Mouse (Mus musculus) CH12.LX (cell line): ENCODE measurements at regions not wholly inside any gene's neighbourhood (a gene's known extent, or its start where the extent isn't known, plus 50 kb on each side); places are given as distances from the start of the nearest gene placed in this dataset.
A peak's percentile ranks its signal among the peaks of the same experiment; 100 is the strongest.

Experiments
- DNase-seq: peaks from one replicate; pipeline ENCODE4 v3.0.0-alpha.2; 2013; ENCODE audit errors: extremely low read depth
- H3K27ac ChIP-seq: 2 replicates; pipeline ENCODE4 v1.5.1; 2012; ENCODE audit warnings: low read depth, mild to moderate bottlenecking, control low read depth, moderate library complexity; ENCODE audit not compliant: insufficient read depth
- H3K27me3 ChIP-seq: replicated peaks from 2 replicates; pipeline ENCODE3; 2012; ENCODE audit warnings: inconsistent platforms
- H3K36me3 ChIP-seq, 2 experiments: replicated peaks in 1 of 2; 2 replicates each; pipeline versions ENCODE3 to v1.6.1; 2012; ENCODE audit warnings: inconsistent platforms in 1 of 2, low read length in 1 of 2, mild to moderate bottlenecking in 1 of 2, mixed read lengths in 1 of 2, moderate library complexity in 1 of 2; ENCODE audit not compliant: control insufficient read depth in 1 of 2, insufficient read depth in 1 of 2
- H3K4me1 ChIP-seq, 2 experiments: 2 replicates each; pipeline ENCODE4 v1.6.1; 2012; ENCODE audit warnings: inconsistent platforms in 1 of 2, moderate library complexity in 1 of 2; ENCODE audit not compliant: insufficient read depth in 2 of 2, control insufficient read depth in 1 of 2
- H3K4me2 ChIP-seq: 2 replicates; pipeline ENCODE4 v1.6.1; 2012; ENCODE audit warnings: low read depth, mild to moderate bottlenecking, control low read depth; ENCODE audit not compliant: poor library complexity, insufficient read depth, severe bottlenecking
- H3K4me3 ChIP-seq, 3 experiments: fragments of 150-350 bp in 1 of 3; sonication (generic) in 1 of 3; replicated peaks in 1 of 3; 2 replicates each; pipeline versions ENCODE3 to v1.5.1; 2011 to 2012; ENCODE audit warnings: low read depth in 2 of 3, low read length in 2 of 3, mild to moderate bottlenecking in 2 of 3, moderate library complexity in 2 of 3, control low read depth in 1 of 3, improper control_type of control experiment in 1 of 3, inconsistent platforms in 1 of 3, mixed read lengths in 1 of 3; ENCODE audit not compliant: poor library complexity in 1 of 3
- H3K79me2 ChIP-seq: replicated peaks from 2 replicates; pipeline ENCODE4 v1.6.1; 2012; ENCODE audit warnings: mild to moderate bottlenecking, moderate library complexity; ENCODE audit not compliant: control insufficient read depth, poor library complexity, insufficient read depth, severe bottlenecking; ENCODE audit errors: extremely low read depth
- H3K9ac ChIP-seq: 2 replicates; pipeline ENCODE4 v1.6.1; 2012; ENCODE audit warnings: low read depth, mild to moderate bottlenecking, control low read depth, moderate library complexity; ENCODE audit not compliant: insufficient read depth
- H3K9me3 ChIP-seq: replicated peaks from 2 replicates; pipeline ENCODE3; 2012; ENCODE audit warnings: low read length, inconsistent platforms, mixed read lengths
- CTCF ChIP-seq, 2 experiments: IDR thresholded peaks in 1 of 2; conservative IDR thresholded peaks in 1 of 2; 2 replicates each; pipeline ENCODE4 v1.5.1; 2011 to 2012; ENCODE audit warnings: low read depth in 2 of 2, low read length in 2 of 2, improper control_type of control experiment in 1 of 2, inconsistent platforms in 1 of 2, mild to moderate bottlenecking in 1 of 2, moderate library complexity in 1 of 2
- E2F4 ChIP-seq: IDR thresholded peaks from 2 replicates; pipeline ENCODE4 v1.6.1; 2011; ENCODE audit warnings: low read depth, low read length, improper control_type of control experiment; ENCODE audit not compliant: insufficient replicate concordance
- ELF1 ChIP-seq: IDR thresholded peaks from 2 replicates; pipeline ENCODE4 v1.6.1; 2014; ENCODE audit warnings: low read depth, mild to moderate bottlenecking, inconsistent platforms, low read length, improper control_type of control experiment
- EP300 ChIP-seq: IDR thresholded peaks from 2 replicates; pipeline ENCODE4 v1.6.1; 2011; ENCODE audit warnings: low read length, improper control_type of control experiment
- ETS1 ChIP-seq: conservative IDR thresholded peaks from 2 replicates; pipeline ENCODE4 v1.6.1; 2012; ENCODE audit warnings: low read depth, mild to moderate bottlenecking, inconsistent platforms, low read length, improper control_type of control experiment, moderate library complexity
- IRF4 ChIP-seq: IDR thresholded peaks from 2 replicates; pipeline ENCODE4 v1.6.1; 2014; ENCODE audit warnings: low read depth, mild to moderate bottlenecking, inconsistent platforms, low read length, improper control_type of control experiment
- JUN ChIP-seq: IDR thresholded peaks from 2 replicates; pipeline ENCODE4 v1.6.1; 2011; ENCODE audit warnings: low read depth, mild to moderate bottlenecking, low read length, improper control_type of control experiment, moderate library complexity; ENCODE audit not compliant: insufficient read depth
- JUND ChIP-seq: conservative IDR thresholded peaks from 2 replicates; pipeline ENCODE4 v1.6.1; 2011; ENCODE audit warnings: low read depth, low read length, improper control_type of control experiment
- KAT2A ChIP-seq: IDR thresholded peaks from 2 replicates; pipeline ENCODE4 v1.6.1; 2012; ENCODE audit warnings: low read length, improper control_type of control experiment, inconsistent platforms; ENCODE audit not compliant: insufficient replicate concordance
- MAX ChIP-seq: IDR thresholded peaks from 2 replicates; pipeline ENCODE4 v1.6.1; 2011; ENCODE audit warnings: low read length, improper control_type of control experiment
- MAZ ChIP-seq: IDR thresholded peaks from 2 replicates; pipeline ENCODE4 v1.6.1; 2012; ENCODE audit warnings: low read depth, mild to moderate bottlenecking, inconsistent platforms, low read length, improper control_type of control experiment, moderate library complexity
- MXI1 ChIP-seq: IDR thresholded peaks from 2 replicates; pipeline ENCODE4 v1.6.1; 2011; ENCODE audit warnings: mild to moderate bottlenecking, low read depth, low read length, improper control_type of control experiment
- NELFE ChIP-seq: IDR thresholded peaks from 2 replicates; pipeline ENCODE4 v1.6.1; 2011; ENCODE audit warnings: low read depth, low read length, improper control_type of control experiment
- PAX5 ChIP-seq: IDR thresholded peaks from 2 replicates; pipeline ENCODE4 v1.6.1; 2012; ENCODE audit warnings: low read length, inconsistent platforms, mixed read lengths
- RAD21 ChIP-seq: IDR thresholded peaks from 2 replicates; pipeline ENCODE4 v1.6.1; 2011; ENCODE audit warnings: low read depth, mild to moderate bottlenecking, low read length, improper control_type of control experiment, moderate library complexity
- RCOR1 ChIP-seq: conservative IDR thresholded peaks from 2 replicates; pipeline ENCODE4 v1.6.1; 2012; ENCODE audit warnings: low read depth, mild to moderate bottlenecking, inconsistent platforms, low read length, improper control_type of control experiment
- SIN3A ChIP-seq: IDR thresholded peaks from 2 replicates; pipeline ENCODE4 v1.6.1; 2012; ENCODE audit warnings: low read length, improper control_type of control experiment, inconsistent platforms
- TBP ChIP-seq: conservative IDR thresholded peaks from 2 replicates; pipeline ENCODE4 v1.6.1; 2011; ENCODE audit warnings: low read depth, low read length, improper control_type of control experiment
- TCF12 ChIP-seq: IDR thresholded peaks from 2 replicates; pipeline ENCODE4 v1.6.1; 2014; ENCODE audit warnings: low read depth, mild to moderate bottlenecking, inconsistent platforms, low read length, improper control_type of control experiment
- UBTF ChIP-seq: IDR thresholded peaks from 2 replicates; pipeline ENCODE4 v1.6.1; 2012; ENCODE audit warnings: low read depth, mild to moderate bottlenecking, inconsistent platforms, low read length, improper control_type of control experiment, moderate library complexity
- ZKSCAN1 ChIP-seq: IDR thresholded peaks from 2 replicates; pipeline ENCODE4 v1.6.1; 2012; ENCODE audit warnings: low read depth, inconsistent platforms, low read length, improper control_type of control experiment, borderline replicate concordance
- ZMIZ1 ChIP-seq: IDR thresholded peaks from 2 replicates; pipeline ENCODE4 v1.6.1; 2012; ENCODE audit warnings: low read depth, mild to moderate bottlenecking, inconsistent platforms, low read length, improper control_type of control experiment
- dilution Hi-C: fragments of 300-500 bp; cut with MboI; formaldehyde crosslinking; loops from 2 replicates; pipeline ENCODE4 v1.14.3; 2020; ENCODE audit warnings: low sequenced_read_pairs; ENCODE audit not compliant: extremely low pct_unique_long_range_greater_than_20kb, extremely low pct_ligation_motif_present
- in situ Hi-C: fragments of 300-500 bp; cut with MboI; formaldehyde crosslinking; loops from 3 replicates; pipeline ENCODE4 v1.14.3; 2019; ENCODE audit warnings: low sequenced_read_pairs, low pct_ligation_motif_present, low pct_unique_long_range_greater_than_20kb, mixed read lengths

- in situ Hi-C loops (loop anchor here (25.0 kb wide), 1 partner anchor 114 kb away; no protein-coding TSS in a partner anchor), dilution Hi-C loops (no loop called here)
- DNase-seq, result no peak
- TF ChIP-seq IRF4, result no peak
- no peak for TF ChIP-seq ZKSCAN1
- TF ChIP-seq ETS1, result no peak
- TF ChIP-seq PAX5, result no peak
- TF ChIP-seq MAX, result no peak
- no peak for TF ChIP-seq RCOR1
- TF ChIP-seq SIN3A, result no peak
- TF ChIP-seq E2F4, result no peak
- no peak for TF ChIP-seq MAZ
- no peak for TF ChIP-seq TBP
- TF ChIP-seq UBTF, result no peak
- no peak for TF ChIP-seq KAT2A
- TF ChIP-seq CTCF (conservative IDR thresholded peaks at IDR 0.05 in 1 of 2, IDR thresholded peaks at IDR 0.05 in 1 of 2; ENCODE audit: low read depth in 2 of 2, low read length in 2 of 2), result no peak
- H3K27ac ChIP-seq, result no peak overlapping the region
- H3K36me3 ChIP-seq, result no peaks in the 10 kb centered on the region
- H3K4me2 ChIP-seq, result peak overlapping the region; percentile 44; the same call in 1 of the 2 replicates
- H3K4me3 ChIP-seq, result no peak overlapping the region
- no peak overlapping the region for H3K9ac ChIP-seq
- H3K9me3 ChIP-seq, result no peaks in the 10 kb centered on the region
- no peaks in the 10 kb centered on the region for H3K79me2 ChIP-seq
- peaks cover 4 to 26% of the 10 kb centered on the region in 2 experiments; a peak in 2 of 4 replicates for H3K4me1 ChIP-seq
- H3K27me3 ChIP-seq, result no peaks in the 10 kb centered on the region
Observed at GRCm38 (mm10) chr12:117447843-117448728, 68.2 kb upstream of the Rapgef5 start.

- H3K4me3 ChIP-seq, result no peak overlapping the region
Observed at GRCm38 (mm10) chr12:117449080-117449479, 67.2 kb upstream of the Rapgef5 start.

More at GRCm38 (mm10) chr12:117449080-117449479, 67.2 kb upstream of the Rapgef5 start:
- in situ Hi-C loops, result loop anchor here (25.0 kb wide), 1 partner anchor 113 kb away; no protein-coding TSS in a partner anchor
- Histone ChIP-seq H3K4me2 (no peak overlapping the region), H3K27ac (no peak overlapping the region), H3K9ac (no peak overlapping the region), H3K79me2 (no peaks in the 10 kb centered on the region), H3K27me3 (no peaks in the 10 kb centered on the region), H3K36me3 (no peaks in the 10 kb centered on the region), H3K9me3 (no peaks in the 10 kb centered on the region), H3K4me1 (peaks cover 4 to 24% of the 10 kb centered on the region in 2 experiments; a peak in 2 of 4 replicates)
- DNase-seq, result no peak
- dilution Hi-C loops, result no loop called here
- no peak for TF ChIP-seq JUN
- TF ChIP-seq ZKSCAN1, result no peak
- no peak for TF ChIP-seq MXI1
- no peak for TF ChIP-seq KAT2A
- no peak for TF ChIP-seq CTCF (conservative IDR thresholded peaks at IDR 0.05 in 1 of 2, IDR thresholded peaks at IDR 0.05 in 1 of 2; ENCODE audit: low read depth in 2 of 2, low read length in 2 of 2)
- TF ChIP-seq NELFE, result no peak
- no peak for TF ChIP-seq RCOR1
- no peak for TF ChIP-seq IRF4
- TF ChIP-seq ETS1, result no peak
- TF ChIP-seq MAZ, result no peak
- TF ChIP-seq ELF1, result no peak
- TF ChIP-seq PAX5, result no peak
- TF ChIP-seq E2F4, result no peak
- TF ChIP-seq JUND, result no peak
- no peak for TF ChIP-seq SIN3A
- TF ChIP-seq RAD21, result no peak
- TF ChIP-seq EP300, result no peak
- TF ChIP-seq TCF12, result no peak
- no peak for TF ChIP-seq UBTF
- no peak for TF ChIP-seq ZMIZ1
